Mouse (Mus musculus) thymus, postnatal 0 days (tissue): ENCODE results near the gene Serpina3c. TPM values are rescaled to one million over a fixed set of nuclear protein-coding genes. Genes with fewer than 3 reads are reported as not detected.

Experiments
- DNase-seq: peaks from one replicate; pipeline ENCODE4 v3.0.0-alpha.2; 2015; ENCODE audit warnings: low spot score
- polyA plus RNA-seq: library from polyadenylated mRNA; unstranded; fragments of >200 nt; fragmentation: Nextera tagmentation; extraction: Ambion mirVana; gene quantifications from 2 replicates; pipeline ENCODE4 v1.2.1, GENCODE M21; 2015

Serpina3c gene
- polyA plus RNA-seq, result 0.08 and 0.12 TPM in 2 replicates

GRCm38 (mm10) chr12:104153656-104154055 is at the start of gene Serpina3c:
TSS of gene Serpina3c (minus strand) at chr12:104153870.
- DNase-seq, result no peak

DNA sequence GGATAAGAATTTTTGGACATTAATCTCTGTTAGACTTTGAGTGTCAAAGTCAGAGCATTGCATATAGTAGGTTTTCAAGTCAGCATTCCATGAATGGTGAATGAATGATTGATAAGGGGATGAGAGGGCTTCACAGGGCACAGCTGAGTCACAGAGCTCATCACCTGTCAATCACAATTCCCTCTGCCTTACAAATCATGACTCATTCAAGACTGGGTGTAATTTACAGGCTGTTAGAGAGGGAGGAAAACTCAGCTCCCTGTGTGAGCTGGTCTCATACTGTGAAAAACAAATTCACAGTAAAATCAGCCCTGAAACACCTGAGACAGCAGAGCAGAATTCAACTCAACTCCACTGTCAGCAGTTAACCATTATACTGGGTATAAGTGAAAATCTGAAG is 37.2 kb upstream of the Serpina3c start:
- no peak for DNase-seq

DNA sequence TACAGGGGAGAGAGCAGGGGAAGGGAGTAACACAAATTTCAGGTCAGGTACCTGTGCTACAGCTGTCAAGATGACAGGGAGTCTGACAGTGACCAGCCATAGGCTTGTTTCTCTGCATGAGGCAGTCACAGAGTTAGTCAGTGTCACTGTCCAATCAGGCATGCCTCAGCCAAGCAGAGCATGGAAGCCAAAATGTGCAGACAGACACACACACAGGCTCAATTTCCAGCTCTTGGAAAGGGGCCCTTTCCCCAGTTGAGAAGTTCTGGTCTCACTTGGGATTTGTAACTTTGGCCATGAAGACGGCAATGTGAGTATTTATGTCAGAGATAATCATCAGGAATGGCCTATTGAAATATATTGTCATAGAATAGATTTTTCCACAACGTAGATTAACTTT is 35.6 kb upstream of the Serpina3c start:
- no peak for DNase-seq

DNA sequence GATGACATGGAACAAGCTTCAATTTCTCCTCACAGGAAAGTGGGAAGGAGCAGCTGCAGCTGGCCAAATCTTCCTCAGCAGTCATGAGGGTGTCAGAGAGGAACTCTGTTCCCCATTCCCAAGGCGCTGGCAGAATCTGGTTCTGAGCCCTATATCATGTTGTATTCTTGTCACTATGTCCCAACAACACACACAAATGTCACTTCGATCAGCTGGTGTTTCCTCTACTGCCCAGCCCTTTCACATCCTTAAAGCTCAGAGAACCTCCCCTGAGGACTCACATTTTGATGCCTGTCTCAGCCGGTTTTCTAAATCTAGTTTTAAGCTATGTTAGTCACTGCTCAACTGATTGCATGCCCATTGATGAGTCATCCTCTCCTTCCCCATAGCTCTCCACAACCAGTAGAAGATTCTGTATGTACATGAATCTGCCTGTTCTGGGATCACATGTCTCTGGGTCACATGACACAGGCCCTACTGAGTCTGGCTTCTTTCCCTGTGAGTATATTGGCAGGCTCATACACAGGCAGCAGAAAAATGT is 32.4 kb upstream of the Serpina3c start:
- DNase-seq, result no peak

DNA sequence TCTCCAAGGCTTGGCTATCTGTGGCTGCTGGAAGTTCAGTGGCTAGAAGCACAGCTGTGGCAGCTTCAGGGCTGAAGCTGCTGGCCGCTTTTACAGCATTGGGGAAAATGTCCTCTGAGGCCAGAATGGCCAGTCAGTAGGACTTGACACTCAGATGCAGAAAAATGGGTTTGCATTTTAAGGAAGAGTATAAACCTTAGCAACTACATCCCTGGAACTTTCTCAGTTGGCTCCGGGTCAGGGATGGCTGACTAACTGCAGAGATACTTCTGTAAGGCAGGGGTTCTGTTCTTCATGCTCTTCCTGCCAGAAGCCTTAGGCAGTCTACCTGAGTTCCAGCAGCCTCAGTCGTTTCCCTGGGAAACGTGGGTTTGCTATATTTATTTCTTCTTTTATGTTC is 31.4 kb upstream of the Serpina3c start:
- DNase-seq, result no peak

DNA sequence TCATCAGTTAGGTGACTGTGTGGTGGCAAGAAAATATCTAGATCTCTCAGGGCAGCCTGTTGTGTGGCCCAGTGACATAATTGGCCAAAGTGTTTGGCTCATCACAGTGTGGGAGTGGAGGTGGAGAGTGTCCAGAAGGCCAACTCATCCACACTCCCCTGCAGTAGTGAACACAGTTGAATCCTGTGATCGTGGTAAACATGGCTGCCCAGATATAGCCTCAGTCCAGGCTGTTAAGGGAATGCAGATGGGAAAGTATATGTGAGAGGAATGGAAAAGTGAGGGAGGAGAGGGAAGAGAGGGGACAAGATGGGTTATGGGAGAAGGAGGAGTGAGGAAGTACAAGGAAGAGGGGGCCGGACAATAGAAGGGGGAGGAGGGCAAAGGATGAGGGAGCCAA is 25.3 kb upstream of the Serpina3c start:
- DNase-seq, result no peak

DNA sequence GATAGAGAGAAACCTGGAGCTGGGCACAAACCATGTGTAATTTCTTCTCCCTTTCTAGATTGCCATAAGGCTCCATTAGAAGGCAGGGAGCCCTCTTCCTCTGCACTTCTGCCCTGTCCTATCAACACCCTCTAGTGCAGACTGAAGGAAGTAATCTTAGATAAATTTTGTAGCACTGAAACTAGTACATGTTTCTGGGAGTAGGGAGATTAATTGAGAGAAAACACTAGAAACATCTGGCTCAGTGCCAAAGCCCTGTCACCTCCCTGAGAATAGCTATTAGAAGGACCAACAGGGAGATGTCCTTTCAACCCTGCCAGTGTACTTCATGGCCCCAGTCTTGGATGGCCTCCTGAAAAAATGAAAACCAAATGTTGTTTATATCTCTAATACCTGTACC is 24.9 kb upstream of the Serpina3c start:
- no peak for DNase-seq

- no peak for DNase-seq
Observed at GRCm38 (mm10) chr12:104175636-104176035, 22.0 kb upstream of the Serpina3c start.

DNA sequence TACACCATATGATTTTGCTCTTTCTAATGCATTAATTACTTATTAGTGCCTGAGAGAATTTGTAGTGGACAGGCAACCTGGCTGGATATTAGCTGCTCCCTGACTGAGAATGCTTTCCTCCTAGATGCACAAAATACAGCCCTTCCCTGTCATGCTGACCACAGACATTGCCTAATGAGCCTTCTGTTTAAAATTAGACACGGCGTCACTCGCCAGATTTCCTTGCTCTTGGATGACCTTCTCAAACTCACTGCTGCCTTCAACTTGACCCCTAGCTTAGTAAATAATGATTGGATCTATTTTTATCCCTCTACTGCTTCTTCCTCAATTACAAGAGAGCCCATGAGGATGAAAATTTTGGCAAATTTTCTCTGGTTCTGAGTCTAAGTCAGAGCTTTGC is 21.1 kb upstream of the Serpina3c start:
- DNase-seq, result no peak

- DNase-seq, result no peak
Observed at GRCm38 (mm10) chr12:104153041-104153645, 527 bp downstream of the Serpina3c start.

DNA sequence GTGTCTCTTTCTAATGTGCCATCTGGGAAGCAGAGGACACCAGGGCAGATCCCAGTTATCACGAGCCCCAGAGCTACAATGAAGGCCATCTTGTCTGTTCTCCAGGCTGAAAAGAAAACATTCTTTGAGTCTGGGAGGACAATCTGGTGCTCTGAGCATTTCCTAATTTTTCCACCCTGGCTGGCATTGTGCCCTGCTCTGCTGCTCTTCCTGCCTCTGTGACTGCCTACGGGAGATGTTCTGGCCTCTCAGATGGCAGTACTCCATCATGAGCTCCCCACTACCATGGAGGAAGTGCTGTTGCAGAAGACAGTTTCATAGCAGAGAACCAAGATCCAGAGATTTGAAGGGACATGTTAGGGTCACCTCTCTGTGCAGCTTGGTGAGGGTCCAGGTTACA is 1.7 kb downstream of the Serpina3c start:
- DNase-seq, result no peak

- no peak for DNase-seq
Observed at GRCm38 (mm10) chr12:104145571-104145970, 8.1 kb downstream of the Serpina3c start.

- no peak for DNase-seq
Observed at GRCm38 (mm10) chr12:104143286-104143685, 10.4 kb downstream of the Serpina3c start.

DNA sequence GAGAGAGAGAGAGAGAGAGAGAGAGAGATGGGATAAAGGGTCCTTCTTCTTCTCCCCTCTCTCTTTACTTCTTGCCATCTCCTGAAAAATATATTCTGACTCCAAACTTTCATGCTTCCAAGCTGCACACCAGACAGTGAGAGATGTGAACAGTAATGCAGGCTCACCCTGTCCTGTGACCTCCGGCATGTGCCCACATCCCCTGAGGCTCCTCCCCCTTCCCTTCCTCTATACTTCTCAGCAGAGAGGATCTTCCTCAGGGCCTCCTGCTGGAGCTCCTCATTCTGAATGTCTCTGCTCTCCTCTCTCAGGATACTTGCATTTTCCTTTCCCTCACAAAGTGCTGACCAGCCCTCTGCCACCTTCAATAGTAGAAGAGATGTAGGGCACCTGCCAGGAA is 11.2 kb downstream of the Serpina3c start:
- no peak for DNase-seq

GRCm38 (mm10) chr12:104141506-104141905 is 12.2 kb downstream of the Serpina3c start:
- no peak for DNase-seq

DNA sequence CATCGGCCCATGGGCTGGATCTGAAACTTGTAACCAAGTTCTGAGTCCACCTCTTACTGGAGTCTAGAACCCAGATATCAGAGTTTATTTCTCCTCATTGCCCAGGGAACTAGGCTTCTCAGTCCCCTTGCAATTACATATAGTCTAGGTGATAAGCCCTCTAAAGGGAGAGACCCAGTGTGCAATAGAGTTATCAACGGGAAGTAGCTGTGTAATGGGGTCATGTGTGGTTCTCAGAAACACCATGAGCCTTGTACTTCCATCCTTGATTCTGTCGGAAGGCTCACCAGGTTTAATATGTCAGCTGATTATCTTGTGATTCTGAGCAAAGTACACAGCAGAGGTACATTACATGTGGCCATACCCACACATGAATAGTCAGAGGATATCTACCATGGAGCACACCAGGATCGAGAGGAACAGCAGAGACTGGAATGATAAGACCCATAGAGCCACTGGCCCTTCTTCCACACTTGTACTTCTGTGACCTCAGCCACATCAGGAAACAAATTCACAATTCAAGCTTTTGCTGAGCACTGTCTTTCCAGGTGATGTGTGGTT is 13.0 kb downstream of the Serpina3c start:
- DNase-seq, result no peak

- DNase-seq, result no peak
Observed at GRCm38 (mm10) chr12:104138216-104138615, 15.5 kb downstream of the Serpina3c start.

DNA sequence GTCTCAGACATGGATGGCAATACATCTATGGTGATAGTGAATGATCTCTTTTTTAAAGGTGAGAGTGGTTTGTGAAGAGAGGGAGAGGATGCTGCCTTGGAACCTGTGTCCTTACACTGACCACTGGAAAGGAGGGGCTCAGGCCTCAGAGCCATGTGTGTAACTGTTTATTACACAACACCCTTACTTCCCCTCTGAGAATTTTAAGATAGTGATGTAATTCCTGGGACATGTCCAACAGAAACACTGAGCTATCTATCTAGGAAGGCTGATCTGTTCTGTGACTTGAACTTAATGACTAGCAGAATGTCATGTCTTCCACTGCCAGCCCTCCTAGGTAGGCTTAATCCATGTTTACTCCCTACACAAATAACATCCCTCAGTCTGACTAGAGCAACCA is 22.6 kb downstream of the Serpina3c start:
- no peak for DNase-seq

GRCm38 (mm10) chr12:104127696-104128095 is 26.0 kb downstream of the Serpina3c start, which contains the start of gene Serpina3b:
TSS of gene Serpina3b (plus strand) at chr12:104127996.
- DNase-seq, result no peak

DNA sequence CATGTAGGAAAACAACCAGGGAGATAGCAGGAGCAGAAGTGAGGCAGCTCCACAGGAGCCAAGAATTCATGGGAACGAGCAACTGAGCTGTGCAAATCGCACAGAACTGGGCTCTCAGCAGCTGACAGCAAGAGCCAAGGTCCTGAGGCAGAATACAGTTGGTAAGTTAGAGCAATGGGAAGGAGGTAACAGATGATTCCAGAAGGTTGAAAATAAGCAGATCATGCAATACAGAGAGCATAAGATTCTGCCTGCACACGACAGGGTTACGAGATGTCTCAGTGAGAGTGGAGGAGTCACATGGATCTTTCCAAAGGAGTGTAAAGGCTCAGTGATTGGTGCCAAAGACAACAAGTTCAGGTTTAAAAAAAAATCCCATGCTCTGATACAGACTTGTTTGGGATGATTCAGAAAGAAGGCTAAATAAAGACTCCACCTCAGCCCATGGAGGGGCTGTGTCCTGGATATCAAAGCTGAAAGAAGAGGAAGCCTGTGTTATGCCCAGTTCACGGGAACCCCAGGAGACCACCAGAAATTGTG is 28.6 kb downstream of the Serpina3c start:
- no peak for DNase-seq

- DNase-seq, result no peak
Observed at GRCm38 (mm10) chr12:104123996-104124395, 29.7 kb downstream of the Serpina3c start.

DNA sequence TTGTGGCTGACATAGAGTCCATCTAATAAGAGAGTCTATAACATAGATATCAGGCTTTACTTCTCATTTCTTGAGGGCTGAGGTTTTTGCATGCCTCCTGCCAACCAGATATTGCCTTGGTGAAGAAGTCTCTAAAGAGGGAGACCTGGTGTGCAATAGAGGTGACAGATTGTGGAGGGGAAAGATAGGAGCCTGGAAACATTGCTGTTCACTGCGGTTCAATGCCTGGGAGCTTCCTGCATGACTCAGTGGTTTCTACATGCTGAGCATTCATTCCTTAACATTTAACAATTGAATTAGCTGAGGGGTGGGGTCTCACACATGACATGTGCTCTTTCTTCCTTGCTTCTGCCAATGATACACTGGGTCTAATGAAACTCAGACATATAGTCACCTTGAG is 30.6 kb downstream of the Serpina3c start:
- DNase-seq, result no peak
